Mouse (Mus musculus): Measurements from ENCODE around the gene 4833439L19Rik. TPM values are rescaled to one million over a fixed set of nuclear protein-coding genes. Genes with fewer than 3 reads are reported as not detected.

4833439L19Rik gene
- polyA plus RNA-seq, 1 experiment from 2014 or later, result 124 TPM

DNA sequence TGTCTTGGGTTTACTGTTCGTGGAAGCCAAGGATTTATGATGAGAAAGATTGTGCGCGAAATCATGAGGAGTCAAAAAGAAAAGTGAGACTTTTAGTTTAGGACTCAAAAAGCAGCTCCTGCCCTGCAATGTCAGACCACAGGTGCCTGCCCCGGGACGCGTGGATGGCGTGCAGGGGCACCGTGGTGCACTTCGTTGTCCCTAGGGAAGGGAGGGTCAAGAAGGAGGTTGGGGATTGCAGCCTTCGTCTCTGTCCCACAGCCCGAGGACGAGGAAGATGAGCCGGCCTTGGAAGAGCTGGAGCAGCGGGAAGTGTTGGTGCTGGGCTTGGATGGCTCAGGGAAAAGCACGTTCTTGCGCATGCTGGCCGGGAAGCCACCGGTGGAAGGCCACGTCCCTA is 10.3 kb upstream of the 4833439L19Rik start:
- peak overlapping the region; percentile 70 for H3K4me2 ChIP-seq (ENCODE audit: low read depth, low read length)
- H3K9ac ChIP-seq (ENCODE audit: low read depth, low read length), result peak overlapping the region; percentile 82
- peaks cover 26% of the 10 kb centered on the region for H3K36me3 ChIP-seq (ENCODE audit: control insufficient read depth, insufficient read depth, low read length)
- peak overlapping the region; percentile 76 for H3K4me3 ChIP-seq (ENCODE audit: low read depth, low read length)
- no peaks in the 10 kb centered on the region for H3K9me3 ChIP-seq (ENCODE audit: control insufficient read depth, low read length)
- no peak for DNase-seq (ENCODE audit: low spot score)
- H3K27me3 ChIP-seq (replicated peaks; ENCODE audit: control insufficient read depth, insufficient read depth, low read length), result no peaks in the 10 kb centered on the region
- ATAC-seq (ENCODE audit: low read depth), result no peak; the same call in 1 of the 2 replicates
- 0 out of 2 replicates have a peak overlapping the region, but pooled peaks have one; percentile 22 for H3K27ac ChIP-seq (replicated peaks; ENCODE audit: low read depth, low read length)
- WGBS, result 2% methylated on average over 19 of the region's 19 CpGs
- peaks cover 8% of the 10 kb centered on the region; the same call in 1 of the 2 replicates for H3K4me1 ChIP-seq (ENCODE audit: control insufficient read depth, insufficient read depth, low read length)

DNA sequence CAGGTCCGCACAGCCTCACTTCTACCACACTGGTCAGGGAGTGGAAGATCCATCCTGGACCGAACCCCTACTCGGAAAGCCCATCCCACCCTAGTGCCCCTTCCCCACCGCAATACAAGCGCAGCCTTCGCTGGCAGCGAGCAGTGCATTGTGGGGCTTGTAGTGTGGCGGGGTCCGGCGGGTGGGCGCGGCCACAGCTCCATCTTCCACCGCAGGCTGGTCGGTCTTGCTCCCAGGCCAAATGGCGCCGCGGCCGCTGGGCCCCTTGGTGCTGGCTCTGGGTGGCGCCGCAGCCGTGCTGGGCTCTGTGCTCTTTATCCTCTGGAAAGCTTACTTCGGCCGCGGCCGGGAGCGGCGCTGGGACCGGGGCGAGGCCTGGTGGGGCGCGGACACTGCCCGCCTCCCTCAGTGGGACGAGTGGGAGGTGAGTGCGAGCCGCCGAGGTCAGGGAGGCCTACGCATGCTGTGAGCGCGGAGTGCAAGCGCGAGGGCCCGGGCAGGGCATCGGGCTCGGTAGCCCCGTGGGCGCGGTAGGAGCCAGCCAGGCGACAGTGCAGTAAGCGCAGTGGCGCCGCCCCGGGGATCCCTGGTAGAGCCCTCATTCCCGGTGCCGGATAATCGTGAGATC is 9.7 kb upstream of the 4833439L19Rik start, which contains the start of gene Arl10:
Gene Arl10, plus strand, starts transcription at position 162 of the 628 bp plus-strand sequence.
- H3K4me1 ChIP-seq (ENCODE audit: control insufficient read depth, insufficient read depth, low read length), result peaks cover 8% of the 10 kb centered on the region; the same call in 1 of the 2 replicates
- peaks cover 22% of the 10 kb centered on the region for H3K36me3 ChIP-seq (ENCODE audit: control insufficient read depth, insufficient read depth, low read length)
- no peaks in the 10 kb centered on the region for H3K9me3 ChIP-seq (ENCODE audit: control insufficient read depth, low read length)
- DNase-seq (ENCODE audit: low spot score), result peak; percentile 87
- H3K4me2 ChIP-seq (ENCODE audit: low read depth, low read length), result peak within 1 kb of the TSS; percentile 70
- peak within 1 kb of the TSS; percentile 76 for H3K4me3 ChIP-seq (ENCODE audit: low read depth, low read length)
- peak within 1 kb of the TSS; percentile 82 for H3K9ac ChIP-seq (ENCODE audit: low read depth, low read length)
- no peaks in the 10 kb centered on the region for H3K27me3 ChIP-seq (replicated peaks; ENCODE audit: control insufficient read depth, insufficient read depth, low read length)
- ATAC-seq (ENCODE audit: low read depth), result peak; percentile 96
- 0 out of 2 replicates have a peak within 1 kb of the TSS, but pooled peaks have one; percentile 22 for H3K27ac ChIP-seq (replicated peaks; ENCODE audit: low read depth, low read length)
- WGBS, result under 1% methylated on average over 53 of the region's 55 CpGs

DNA sequence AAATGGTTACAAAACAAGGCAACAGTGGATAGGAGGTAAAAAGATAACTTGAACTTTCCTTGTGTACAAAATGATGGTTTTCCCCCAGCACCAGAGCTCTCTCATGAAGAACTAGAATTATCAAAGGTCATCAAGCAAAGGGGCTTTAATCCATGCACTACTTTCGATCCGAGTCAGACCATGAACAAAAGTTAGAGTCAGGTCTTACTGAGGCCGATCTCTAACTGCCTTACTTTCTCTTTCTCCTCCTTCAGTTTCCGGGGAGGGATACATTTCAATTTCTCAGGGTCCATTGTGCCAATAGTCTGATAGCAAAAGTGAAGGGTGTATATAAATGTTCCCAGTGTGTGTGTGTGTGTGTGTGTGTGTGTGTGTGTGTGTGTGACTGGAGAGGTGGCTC is 7.4 kb upstream of the 4833439L19Rik start:
- Histone ChIP-seq H3K27ac (replicated peaks; ENCODE audit: low read depth, low read length) (no peak overlapping the region), H3K4me1 (ENCODE audit: control insufficient read depth, insufficient read depth, low read length) (peaks cover 8% of the 10 kb centered on the region; the same call in 1 of the 2 replicates), H3K4me2 (ENCODE audit: low read depth, low read length) (no peak overlapping the region), H3K4me3 (ENCODE audit: low read depth, low read length) (no peak overlapping the region), H3K27me3 (replicated peaks; ENCODE audit: control insufficient read depth, insufficient read depth, low read length) (no peaks in the 10 kb centered on the region), H3K9me3 (ENCODE audit: control insufficient read depth, low read length) (no peaks in the 10 kb centered on the region), H3K9ac (ENCODE audit: low read depth, low read length) (no peak overlapping the region), H3K36me3 (ENCODE audit: control insufficient read depth, insufficient read depth, low read length) (peaks cover 5% of the 10 kb centered on the region; the same call in 1 of the 2 replicates)
- no peak for DNase-seq (ENCODE audit: low spot score)
- no peak for ATAC-seq (ENCODE audit: low read depth)
- 83% methylated on average over 4 of the region's 4 CpGs for WGBS

DNA sequence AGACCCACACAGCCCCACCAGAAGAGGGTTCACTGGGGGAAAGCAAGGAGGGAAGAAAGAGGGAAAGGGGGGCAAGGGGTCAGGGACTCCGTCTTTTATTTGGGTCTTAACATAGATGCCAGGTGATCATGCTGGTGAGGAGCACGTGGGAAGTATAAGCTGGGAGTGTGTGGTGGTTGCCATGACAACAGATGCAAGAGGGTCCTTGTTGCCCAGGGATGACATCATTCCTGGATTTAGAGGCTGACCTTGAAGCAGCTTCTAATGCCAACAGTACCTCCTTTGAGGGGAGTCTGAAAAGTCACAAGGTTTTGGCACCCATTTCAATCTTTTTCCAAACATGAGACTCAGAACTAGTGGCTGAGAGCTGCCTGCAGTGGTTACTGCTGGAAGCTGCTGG is 6.4 kb upstream of the 4833439L19Rik start:
- Histone ChIP-seq H3K27ac (replicated peaks; ENCODE audit: low read depth, low read length) (no peak overlapping the region), H3K9ac (ENCODE audit: low read depth, low read length) (no peak overlapping the region), H3K4me3 (ENCODE audit: low read depth, low read length) (no peak overlapping the region), H3K36me3 (ENCODE audit: control insufficient read depth, insufficient read depth, low read length) (no peaks in the 10 kb centered on the region), H3K9me3 (ENCODE audit: control insufficient read depth, low read length) (no peaks in the 10 kb centered on the region), H3K4me1 (ENCODE audit: control insufficient read depth, insufficient read depth, low read length) (peaks cover 8% of the 10 kb centered on the region; the same call in 1 of the 2 replicates), H3K4me2 (ENCODE audit: low read depth, low read length) (no peak overlapping the region), H3K27me3 (replicated peaks; ENCODE audit: control insufficient read depth, insufficient read depth, low read length) (no peaks in the 10 kb centered on the region)
- WGBS, result 49% methylated on average over 2 of the region's 2 CpGs
- ATAC-seq (ENCODE audit: low read depth), result no peak
- peak; percentile 15 for DNase-seq (ENCODE audit: low spot score)

DNA sequence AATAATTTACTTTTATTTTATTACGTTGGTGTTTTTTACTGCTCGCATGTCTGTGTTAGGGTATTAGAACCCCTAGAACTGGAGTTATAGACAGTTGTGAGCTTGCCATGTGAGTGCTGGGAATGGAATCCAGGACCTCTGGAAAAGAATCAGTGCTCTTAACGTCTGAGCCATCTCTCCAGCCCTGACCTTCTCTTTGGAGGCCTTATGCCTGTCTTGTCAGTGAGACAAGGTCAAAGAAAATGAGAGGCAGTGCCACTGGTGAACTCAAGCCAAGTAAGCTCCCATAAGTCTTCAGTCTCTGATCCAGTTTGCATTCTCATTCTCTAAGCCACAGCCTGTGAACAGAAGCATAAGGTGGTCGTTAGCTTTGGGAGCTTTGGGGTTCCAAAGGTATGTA is 5.5 kb upstream of the 4833439L19Rik start:
- 71% methylated on average over 4 of the region's 4 CpGs for WGBS
- H3K4me1 ChIP-seq (ENCODE audit: control insufficient read depth, insufficient read depth, low read length), result peaks cover 2% of the 10 kb centered on the region; the same call in 1 of the 2 replicates
- H3K27me3 ChIP-seq (replicated peaks; ENCODE audit: control insufficient read depth, insufficient read depth, low read length), result no peaks in the 10 kb centered on the region
- no peak overlapping the region for H3K4me3 ChIP-seq (ENCODE audit: low read depth, low read length)
- DNase-seq (ENCODE audit: low spot score) (no peak), ATAC-seq (ENCODE audit: low read depth) (no peak)
- no peaks in the 10 kb centered on the region for H3K36me3 ChIP-seq (ENCODE audit: control insufficient read depth, insufficient read depth, low read length)
- H3K9ac ChIP-seq (ENCODE audit: low read depth, low read length), result no peak overlapping the region
- H3K27ac ChIP-seq (replicated peaks; ENCODE audit: low read depth, low read length), result no peak overlapping the region
- no peak overlapping the region for H3K4me2 ChIP-seq (ENCODE audit: low read depth, low read length)
- H3K9me3 ChIP-seq (ENCODE audit: control insufficient read depth, low read length), result no peaks in the 10 kb centered on the region

DNA sequence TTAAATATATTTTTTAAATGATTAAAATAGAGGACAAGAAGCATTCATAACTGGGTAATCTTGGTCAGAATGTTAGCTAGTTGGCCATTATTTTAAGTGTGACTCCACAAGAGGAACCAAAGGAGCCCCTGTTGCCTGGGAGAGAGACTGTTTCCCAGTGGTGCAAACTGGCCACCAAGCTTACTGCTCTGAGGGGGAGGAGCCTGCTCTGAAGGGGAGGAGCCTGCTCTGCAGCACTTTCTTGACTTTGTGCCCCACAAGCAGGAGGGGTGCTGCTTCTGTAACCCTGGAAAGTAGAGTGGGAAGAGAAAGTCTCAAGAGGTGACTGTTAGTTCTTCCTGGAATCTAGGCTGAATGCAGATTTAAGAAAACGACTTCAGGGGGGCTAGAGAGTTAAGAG is 4.0 kb upstream of the 4833439L19Rik start:
- Histone ChIP-seq H3K27ac (replicated peaks; ENCODE audit: low read depth, low read length) (no peak overlapping the region), H3K27me3 (replicated peaks; ENCODE audit: control insufficient read depth, insufficient read depth, low read length) (no peaks in the 10 kb centered on the region), H3K4me3 (ENCODE audit: low read depth, low read length) (no peak overlapping the region), H3K4me2 (ENCODE audit: low read depth, low read length) (no peak overlapping the region), H3K36me3 (ENCODE audit: control insufficient read depth, insufficient read depth, low read length) (no peaks in the 10 kb centered on the region), H3K9me3 (ENCODE audit: control insufficient read depth, low read length) (no peaks in the 10 kb centered on the region), H3K4me1 (ENCODE audit: control insufficient read depth, insufficient read depth, low read length) (no peaks in the 10 kb centered on the region), H3K9ac (ENCODE audit: low read depth, low read length) (no peak overlapping the region)
- DNase-seq (ENCODE audit: low spot score) (no peak), ATAC-seq (ENCODE audit: low read depth) (no peak)
- 53% methylated on average over 1 of the region's 1 CpGs for WGBS

DNA sequence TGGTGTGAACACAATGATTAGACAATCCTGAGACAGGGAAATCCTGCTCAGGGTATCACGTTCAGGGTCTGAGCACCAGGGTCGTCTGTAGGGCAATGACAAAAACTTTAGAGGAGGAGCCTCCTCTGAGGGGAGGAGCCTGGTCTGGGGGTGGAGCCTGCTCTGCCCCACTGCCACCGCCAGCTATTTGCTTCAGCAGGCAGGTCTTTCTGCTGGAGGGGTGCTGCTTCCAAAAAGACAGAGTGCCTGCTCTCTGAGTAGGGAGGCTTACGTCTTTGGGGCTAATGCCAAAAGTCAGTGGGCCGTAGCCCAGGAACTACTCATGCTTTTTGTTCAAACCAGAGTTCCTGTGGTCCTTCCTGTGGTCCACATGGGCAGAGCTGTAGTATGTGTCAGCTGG is 3.1 kb upstream of the 4833439L19Rik start:
- Histone ChIP-seq H3K27ac (replicated peaks; ENCODE audit: low read depth, low read length) (no peak overlapping the region), H3K4me2 (ENCODE audit: low read depth, low read length) (no peak overlapping the region), H3K4me3 (ENCODE audit: low read depth, low read length) (no peak overlapping the region), H3K36me3 (ENCODE audit: control insufficient read depth, insufficient read depth, low read length) (no peaks in the 10 kb centered on the region; the same call in 1 of the 2 replicates), H3K9ac (ENCODE audit: low read depth, low read length) (no peak overlapping the region), H3K4me1 (ENCODE audit: control insufficient read depth, insufficient read depth, low read length) (no peaks in the 10 kb centered on the region), H3K9me3 (ENCODE audit: control insufficient read depth, low read length) (no peaks in the 10 kb centered on the region), H3K27me3 (replicated peaks; ENCODE audit: control insufficient read depth, insufficient read depth, low read length) (no peaks in the 10 kb centered on the region)
- DNase-seq (ENCODE audit: low spot score) (no peak), ATAC-seq (ENCODE audit: low read depth) (no peak)
- 37% methylated on average over 5 of the region's 5 CpGs for WGBS

DNA sequence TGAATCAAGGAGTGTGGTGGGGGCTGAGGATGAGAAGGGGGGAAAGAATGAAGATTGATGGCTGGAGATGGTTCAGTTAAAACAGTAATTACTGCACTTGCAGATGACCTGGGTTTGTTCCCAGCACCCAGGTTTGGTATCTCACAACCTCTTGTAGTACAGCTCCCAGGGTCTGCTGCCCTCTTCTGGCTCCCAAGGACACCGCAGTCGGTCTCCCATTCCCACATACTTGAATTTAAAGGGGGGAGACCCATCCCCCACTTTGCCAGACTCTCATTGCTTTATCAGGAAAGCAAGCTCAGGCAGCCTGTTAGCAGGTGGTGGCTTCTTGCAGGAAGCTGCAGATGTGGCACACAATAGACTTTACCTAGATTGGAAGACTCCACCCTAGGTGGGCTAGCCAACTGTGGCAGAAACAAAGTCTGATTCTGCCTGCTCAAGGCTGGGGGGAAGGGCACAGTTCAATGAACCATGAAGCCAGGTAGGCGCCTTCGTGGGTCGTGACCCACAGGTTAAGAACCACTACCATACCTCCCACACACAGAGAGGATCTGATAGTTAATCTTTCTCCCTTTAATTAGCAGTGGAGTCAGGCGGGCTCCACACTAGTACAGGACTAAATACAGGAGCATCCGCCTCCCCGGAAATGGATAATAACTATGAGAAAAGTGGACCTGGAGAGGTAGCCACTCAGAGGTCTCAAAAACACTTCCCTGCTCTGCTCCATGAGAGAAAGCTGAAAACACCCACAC is 535 bp upstream of the 4833439L19Rik start:
- H3K4me3 ChIP-seq (ENCODE audit: low read depth, low read length), result peak overlapping the region; percentile 97
- no peak overlapping the region for H3K27ac ChIP-seq (replicated peaks; ENCODE audit: low read depth, low read length)
- H3K4me2 ChIP-seq (ENCODE audit: low read depth, low read length), result peak overlapping the region; percentile 85
- no peak overlapping the region for H3K9ac ChIP-seq (ENCODE audit: low read depth, low read length)
- no peaks in the 10 kb centered on the region for H3K27me3 ChIP-seq (replicated peaks; ENCODE audit: control insufficient read depth, insufficient read depth, low read length)
- H3K36me3 ChIP-seq (ENCODE audit: control insufficient read depth, insufficient read depth, low read length), result peaks cover 18% of the 10 kb centered on the region
- H3K4me1 ChIP-seq (ENCODE audit: control insufficient read depth, insufficient read depth, low read length), result no peaks in the 10 kb centered on the region
- DNase-seq (ENCODE audit: low spot score) (peak; percentile 51), ATAC-seq (ENCODE audit: low read depth) (peak; percentile 5; the same call in 1 of the 2 replicates)
- 39% methylated on average over 8 of the region's 8 CpGs for WGBS
- no peaks in the 10 kb centered on the region for H3K9me3 ChIP-seq (ENCODE audit: control insufficient read depth, low read length)

Measured in embryonic facial prominence, embryonic 14.5 days (tissue).